Mouse (Mus musculus) embryonic stem cell, embryonic (primary cell): ENCODE data around the gene Mrpl27.

Experiments used
- CTCF ChIA-PET, 4 experiments: fragments of 300-600 bp in 2 of 4; fragments of 350-600 bp in 2 of 4; sonication (Branson Sonifier 250); formaldehyde crosslinking; loops; one replicate each; lab custom pipeline; 2022; ENCODE audit warnings: inconsistent platforms in 2 of 4; lab: Charles Lee
- POLR2A ChIA-PET, 4 experiments: fragments of 300-600 bp in 2 of 4; fragments of 350-600 bp in 2 of 4; sonication (Branson Sonifier 250); formaldehyde crosslinking; loops; one replicate each; lab custom pipeline; 2022; ENCODE audit warnings: antibody characterized with exemption in 4 of 4, inconsistent platforms in 1 of 4; lab: Charles Lee

The Mrpl27 gene

GRCm38 (mm10) chr11:94634431-94634830 lies 19.1 kb upstream of the Mrpl27 start:
- ChIA-PET CTCF (interaction anchor here in 3 of 4 experiments (0.6 to 2.4 kb wide), 3 partner anchors 9 to 1020 kb away, joined by 3 to 15 read pairs (median 4); no protein-coding TSS in a partner anchor), POLR2A (interaction anchor here in 3 of 4 experiments (0.7 to 8.6 kb wide), 15 partner anchors 9 to 423 kb away, joined by 3 to 179 read pairs (median 6); partner anchors contain the start of genes Eme1 (in 2 of the 3), Mrpl27 (in 2 of the 3), Tob1 (in 1 of the 3) and Xylt2 (in 1 of the 3))

GRCm38 (mm10) chr11:94644461-94645219 lies 8.9 kb upstream of the Mrpl27 start:
- POLR2A ChIA-PET: interaction anchor here in 3 of 4 experiments (0.6 to 12.7 kb wide), 9 partner anchors 9 to 41 kb away, joined by 3 to 179 read pairs (median 10); partner anchors contain the start of genes Eme1 (in 2 of the 3), Lrrc59 (in 2 of the 3) and Mrpl27 (in 2 of the 3)
- CTCF ChIA-PET: interaction anchor here in 1 of 4 experiments (0.7 kb wide), 1 partner anchor 15 kb away, joined by 3 read pairs; the partner anchor contains the start of gene Lrrc59

GRCm38 (mm10) chr11:94646457-94646856 lies 7.1 kb upstream of the Mrpl27 start:
- ChIA-PET CTCF (no interaction called here), POLR2A (interaction anchor here (0.5 to 12.7 kb wide), 13 partner anchors 8 to 80 kb away, joined by 3 to 179 read pairs (median 4); partner anchors contain the start of gene Lrrc59 (in 2 of the 4))

- ChIA-PET CTCF (interaction anchor here in 1 of 4 experiments (0.8 kb wide), 1 partner anchor 22 kb away, joined by 4 read pairs; no protein-coding TSS in a partner anchor), POLR2A (interaction anchor here (0.7 to 12.7 kb wide), 12 partner anchors 10 to 135 kb away, joined by 3 to 179 read pairs (median 7); partner anchors contain the start of gene Lrrc59 (in 3 of the 4))
Observed at GRCm38 (mm10) chr11:94651241-94651640, 2.3 kb upstream of the Mrpl27 start.

- POLR2A ChIA-PET: interaction anchor here (0.5 to 3.7 kb wide), 26 partner anchors 8 to 442 kb away, joined by 3 to 22 read pairs (median 6); partner anchors contain the start of genes Lrrc59 (in 3 of the 4), Xylt2 (in 3 of the 4), Cacna1g (in 1 of the 4) and Tob1 (in 1 of the 4)
Observed at GRCm38 (mm10) chr11:94652973-94653372, 594 bp upstream of the Mrpl27 start.

GRCm38 (mm10) chr11:94661344-94661743 lies 7.8 kb downstream of the Mrpl27 start:
- CTCF ChIA-PET: interaction anchor here in 2 of 4 experiments (1.1 to 1.4 kb wide), 2 partner anchors 69 kb away, joined by 3 read pairs; no protein-coding TSS in a partner anchor
- POLR2A ChIA-PET: interaction anchor here in 3 of 4 experiments (0.7 to 4.0 kb wide), 13 partner anchors 8 to 31 kb away, joined by 3 to 24 read pairs (median 5); partner anchors contain the start of gene Xylt2 (in 2 of the 3)

More at GRCm38 (mm10) chr11:94652973-94653372, 594 bp upstream of the Mrpl27 start:
- CTCF ChIA-PET: no interaction called here

- CTCF ChIA-PET: no interaction called here
Observed at GRCm38 (mm10) chr11:94665281-94665680, 11.7 kb downstream of the Mrpl27 start.

GRCm38 (mm10) chr11:94674984-94675383 lies 21.4 kb downstream of the Mrpl27 start:
- CTCF ChIA-PET: no interaction called here

More at GRCm38 (mm10) chr11:94665281-94665680, 11.7 kb downstream of the Mrpl27 start:
- POLR2A ChIA-PET: interaction anchor here in 3 of 4 experiments (0.6 to 3.7 kb wide), 9 partner anchors 12 to 323 kb away, joined by 3 to 27 read pairs (median 4); partner anchors contain the start of genes Eme1 (in 2 of the 3), Mrpl27 (in 2 of the 3) and Xylt2 (in 1 of the 3)

GRCm38 (mm10) chr11:94675446-94675845 lies 21.9 kb downstream of the Mrpl27 start:
- POLR2A ChIA-PET: interaction anchor here in 2 of 4 experiments (0.5 to 4.0 kb wide), 11 partner anchors 12 to 465 kb away, joined by 3 to 27 read pairs (median 5); partner anchors contain the start of genes Eme1 (in 2 of the 2), Mrpl27 (in 2 of the 2), Lrrc59 (in 1 of the 2) and Tob1 (in 1 of the 2)

More at GRCm38 (mm10) chr11:94674984-94675383, 21.4 kb downstream of the Mrpl27 start:
- POLR2A ChIA-PET: interaction anchor here in 2 of 4 experiments (3.8 to 4.0 kb wide), 2 partner anchors 21 to 45 kb away, joined by 17 to 18 read pairs; partner anchors contain the start of genes Eme1 (in 1 of the 2), Lrrc59 (in 1 of the 2) and Mrpl27 (in 1 of the 2)

GRCm38 (mm10) chr11:94676308-94676707 lies 22.7 kb downstream of the Mrpl27 start:
- CTCF ChIA-PET: interaction anchor here in 2 of 4 experiments (0.6 to 1.5 kb wide), 2 partner anchors 85 to 266 kb away, joined by 3 to 13 read pairs; no protein-coding TSS in a partner anchor

More at GRCm38 (mm10) chr11:94675446-94675845, 21.9 kb downstream of the Mrpl27 start:
- CTCF ChIA-PET: no interaction called here

GRCm38 (mm10) chr11:94676754-94677606 lies 23.4 kb downstream of the Mrpl27 start, which contains the start of gene Xylt2:
Xylt2 (minus strand) TSS chr11:94677515.
- POLR2A ChIA-PET: interaction anchor here (0.6 to 4.0 kb wide), 26 partner anchors 10 to 630 kb away, joined by 3 to 27 read pairs (median 4); partner anchors contain the start of genes Eme1 (in 3 of the 4), Mrpl27 (in 3 of the 4), Lrrc59 (in 1 of the 4) and Ppp1r9b (in 1 of the 4)
- CTCF ChIA-PET: interaction anchor here (0.6 to 1.5 kb wide), 9 partner anchors 20 to 265 kb away, joined by 3 to 6 read pairs (median 3); partner anchors contain the start of gene Lrrc59 (in 1 of the 4)

More at GRCm38 (mm10) chr11:94676308-94676707, 22.7 kb downstream of the Mrpl27 start:
- POLR2A ChIA-PET: interaction anchor here in 3 of 4 experiments (0.8 to 4.0 kb wide), 21 partner anchors 10 to 629 kb away, joined by 3 to 27 read pairs (median 4); partner anchors contain the start of genes Eme1 (in 3 of the 3), Mrpl27 (in 3 of the 3), Lrrc59 (in 1 of the 3) and Ppp1r9b (in 1 of the 3)

- ChIA-PET POLR2A (interaction anchor here in 3 of 4 experiments (0.6 to 4.0 kb wide), 17 partner anchors 11 to 75 kb away, joined by 3 to 27 read pairs (median 5); partner anchors contain the start of genes Eme1 (in 3 of the 3), Mrpl27 (in 3 of the 3) and Lrrc59 (in 1 of the 3)), CTCF (interaction anchor here (0.6 to 1.5 kb wide), 7 partner anchors 20 to 265 kb away, joined by 3 to 6 read pairs (median 4); no protein-coding TSS in a partner anchor)
Observed at GRCm38 (mm10) chr11:94677607-94678145, 24.1 kb downstream of the Mrpl27 start.

- ChIA-PET POLR2A (interaction anchor here in 3 of 4 experiments (0.6 to 1.2 kb wide), 4 partner anchors 12 to 311 kb away, joined by 3 to 6 read pairs (median 4); no protein-coding TSS in a partner anchor), CTCF (interaction anchor here in 3 of 4 experiments (0.6 to 1.8 kb wide), 6 partner anchors 17 to 562 kb away, joined by 3 to 6 read pairs (median 4); partner anchors contain the start of gene Lrrc59 (in 1 of the 3))
Observed at GRCm38 (mm10) chr11:94680639-94681038, 27.1 kb downstream of the Mrpl27 start.

- ChIA-PET POLR2A (interaction anchor here in 3 of 4 experiments (0.5 to 2.1 kb wide), 5 partner anchors 10 to 85 kb away, joined by 3 to 5 read pairs (median 3); no protein-coding TSS in a partner anchor), CTCF (interaction anchor here (0.5 to 2.9 kb wide), 14 partner anchors 14 to 733 kb away, joined by 3 to 11 read pairs (median 4); partner anchors contain the start of gene Lrrc59 (in 1 of the 4))
Observed at GRCm38 (mm10) chr11:94681640-94682039, 28.1 kb downstream of the Mrpl27 start.

GRCm38 (mm10) chr11:94682427-94682826 lies 28.9 kb downstream of the Mrpl27 start:
- POLR2A ChIA-PET: interaction anchor here in 1 of 4 experiments (0.8 to 2.1 kb wide), 3 partner anchors 11 to 18 kb away, joined by 3 to 5 read pairs (median 4); no protein-coding TSS in a partner anchor
- CTCF ChIA-PET: interaction anchor here in 2 of 4 experiments (1.1 to 2.9 kb wide), 3 partner anchors 15 to 200 kb away, joined by 3 to 11 read pairs (median 4); no protein-coding TSS in a partner anchor
